Mouse (Mus musculus) small intestine, adult 2 months (tissue): ENCODE measurements around the gene Ugp2.

Experiments
- CTCF ChIP-seq: fragments of 200-500 bp; IDR thresholded peaks from 2 replicates; pipeline ENCODE4 v1.5.1; 2012; ENCODE audit warnings: low read depth, mild to moderate bottlenecking, control low read depth, inconsistent platforms, low read length, moderate library complexity, mixed read lengths; ENCODE audit not compliant: insufficient replicate concordance, insufficient read length; ENCODE audit errors: extremely low read depth
- POLR2A ChIP-seq: fragments of 200-500 bp; IDR thresholded peaks from 2 replicates; pipeline ENCODE4 v1.6.1; 2012; ENCODE audit warnings: low read depth, mild to moderate bottlenecking, control low read depth, inconsistent platforms, low read length, moderate library complexity

GRCm38 (mm10) chr11:21326770-21327169 is 44.2 kb downstream of the Ugp2 start:
- TF ChIP-seq POLR2A (no peak), CTCF (no peak)
